Mouse (Mus musculus) olfactory bulb, adult 2 months (tissue): ENCODE measurements at regions not wholly inside any gene's neighbourhood (a gene's known extent, or its start where the extent isn't known, plus 50 kb on each side); places are given as distances from the start of the nearest gene placed in this dataset.

Source experiments
- CTCF ChIP-seq: fragments of 200-500 bp; IDR thresholded peaks from 2 replicates; pipeline ENCODE4 v1.5.1; 2012; ENCODE audit warnings: low read depth, mild to moderate bottlenecking, low read length, moderate library complexity; ENCODE audit not compliant: insufficient read depth
- POLR2A ChIP-seq: fragments of 200-500 bp; IDR thresholded peaks from 2 replicates; pipeline ENCODE4 v1.6.1; 2012; ENCODE audit warnings: mild to moderate bottlenecking, low read depth, low read length, moderate library complexity; ENCODE audit not compliant: insufficient read depth

DNA sequence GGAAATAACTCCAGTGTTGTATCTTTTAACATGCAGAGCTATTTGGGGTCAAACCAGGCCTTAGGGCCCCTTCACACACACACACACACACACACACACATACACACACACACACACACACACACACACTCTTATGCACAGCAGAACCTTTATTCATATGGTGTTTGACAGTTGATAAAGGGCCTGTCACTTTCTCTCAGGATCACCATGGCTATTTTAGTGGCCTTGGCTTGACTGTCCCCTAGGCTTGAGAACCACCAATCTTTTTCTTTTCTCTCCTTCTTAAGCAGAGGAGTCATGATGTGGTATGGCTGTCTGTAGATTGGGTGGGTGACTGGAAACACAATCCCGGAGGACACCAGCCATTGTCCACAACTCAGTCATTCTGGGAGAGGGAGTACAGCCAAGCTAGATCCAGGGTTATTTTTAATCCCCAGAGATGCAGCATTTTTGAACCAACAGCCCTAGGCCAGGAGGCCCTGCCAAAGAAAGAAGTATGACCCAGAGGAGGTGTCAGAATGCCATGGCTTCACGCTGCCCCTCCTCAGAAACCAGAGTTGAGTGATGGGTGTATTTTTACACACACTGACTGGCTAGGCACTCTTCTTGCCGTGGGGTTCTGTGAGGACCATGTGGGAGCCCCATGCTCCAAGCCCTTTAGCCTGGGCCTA lies 111.7 kb upstream of the Tpm1 start:
- TF ChIP-seq POLR2A: no peak
- no peak for TF ChIP-seq CTCF
